Mouse (Mus musculus) Patski (cell line): ENCODE measurements around the gene Ccl11. TPM values are rescaled to one million over a fixed set of nuclear protein-coding genes. Genes with fewer than 3 reads are reported as not detected.
A peak's percentile ranks its signal among the peaks of the same experiment; 100 is the strongest.

Experiments
- ATAC-seq: fragments of 100-300 bp; one replicate; pipeline ENCODE4 v1.8.0; 2021
- CTCF ChIA-PET: fragments of 350-600 bp; sonication (Branson Sonifier 250); formaldehyde crosslinking; loops from one replicate; lab custom pipeline; 2022; ENCODE audit warnings: inconsistent platforms; lab: Charles Lee
- POLR2A ChIA-PET: fragments of 350-600 bp; sonication (Branson Sonifier 250); formaldehyde crosslinking; loops from one replicate; lab custom pipeline; 2022; ENCODE audit warnings: antibody characterized with exemption, inconsistent platforms; lab: Charles Lee
- DNase-seq: peaks from one replicate; pipeline ENCODE4 v3.0.0-alpha.2; 2011; ENCODE audit warnings: low read depth, low spot score
- H3K27me3 ChIP-seq: fragments of 371-371 bp; one replicate; pipeline ENCODE4 v1.5.1; 2021
- CTCF ChIP-seq: fragments of 100-300 bp; IDR thresholded peaks from one replicate; pipeline ENCODE4 v1.5.1; 2021
- in situ Hi-C: fragments of 300-500 bp; cut with MboI; formaldehyde crosslinking; loops from 3 replicates; pipeline ENCODE4 v1.11.1; 2018; ENCODE audit warnings: low pct_unique_long_range_greater_than_20kb, mixed read lengths
- polyA plus RNA-seq: library from polyadenylated mRNA; unstranded; gene quantifications from one replicate; pipeline ENCODE4 v1.2.3, GENCODE M21; 2021

The Ccl11 gene
- polyA plus RNA-seq, result not detected

DNA sequence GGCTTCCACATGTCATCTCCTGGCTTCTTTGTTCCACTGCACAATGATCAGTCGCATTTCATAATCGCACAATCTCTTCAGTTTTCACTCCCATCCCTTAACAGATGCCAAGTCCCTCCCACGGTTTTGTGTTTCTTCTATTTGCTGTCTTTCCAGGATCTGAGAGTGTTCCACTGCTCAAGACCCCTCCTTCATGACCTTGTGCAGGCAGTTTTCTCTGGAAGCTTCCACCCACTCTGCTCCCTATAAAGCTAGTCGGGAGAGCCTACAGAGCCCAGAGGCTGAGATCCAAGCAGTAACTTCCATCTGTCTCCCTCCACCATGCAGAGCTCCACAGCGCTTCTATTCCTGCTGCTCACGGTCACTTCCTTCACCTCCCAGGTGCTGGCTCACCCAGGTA, at the start of gene Ccl11:
Gene Ccl11 (plus strand): TSS at position 178 of the 400 bp plus-strand sequence.
- in situ Hi-C loops, result no loop called here
- TF ChIP-seq CTCF, result no peak
- ATAC-seq (no peak), DNase-seq (no peak)
- ChIA-PET POLR2A (no interaction called here), CTCF (interaction anchor here (0.9 to 1.3 kb wide), 2 partner anchors 10 to 18 kb away, joined by 3 to 4 read pairs; no protein-coding TSS in a partner anchor)
- H3K27me3 ChIP-seq, result peaks cover 17% of the 10 kb centered on the region

DNA sequence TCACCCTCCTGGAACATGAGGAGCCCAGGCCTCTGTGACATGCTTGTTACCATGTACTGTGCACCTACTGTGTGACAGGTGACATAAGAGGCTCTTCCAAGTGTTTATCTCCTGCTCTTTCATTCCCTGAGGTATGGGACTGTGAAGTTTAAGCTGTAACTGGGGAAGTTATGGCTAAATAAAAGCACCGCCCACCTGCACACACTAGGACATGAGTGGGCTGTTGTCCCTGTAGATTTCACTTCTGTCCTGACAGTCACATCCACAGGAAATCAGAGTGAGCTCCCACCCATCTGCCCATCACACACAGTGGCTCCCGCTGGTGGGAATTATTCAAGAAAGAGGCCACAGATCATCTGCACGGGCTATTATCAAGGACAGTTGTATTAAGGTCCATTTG, 47.5 kb upstream of the Ccl11 start:
- DNase-seq (no peak), ATAC-seq (no peak)
- no peak for TF ChIP-seq CTCF
- no peaks in the 10 kb centered on the region for H3K27me3 ChIP-seq
- POLR2A ChIA-PET, result no interaction called here
- CTCF ChIA-PET, result no interaction called here
- in situ Hi-C loops, result no loop called here

DNA sequence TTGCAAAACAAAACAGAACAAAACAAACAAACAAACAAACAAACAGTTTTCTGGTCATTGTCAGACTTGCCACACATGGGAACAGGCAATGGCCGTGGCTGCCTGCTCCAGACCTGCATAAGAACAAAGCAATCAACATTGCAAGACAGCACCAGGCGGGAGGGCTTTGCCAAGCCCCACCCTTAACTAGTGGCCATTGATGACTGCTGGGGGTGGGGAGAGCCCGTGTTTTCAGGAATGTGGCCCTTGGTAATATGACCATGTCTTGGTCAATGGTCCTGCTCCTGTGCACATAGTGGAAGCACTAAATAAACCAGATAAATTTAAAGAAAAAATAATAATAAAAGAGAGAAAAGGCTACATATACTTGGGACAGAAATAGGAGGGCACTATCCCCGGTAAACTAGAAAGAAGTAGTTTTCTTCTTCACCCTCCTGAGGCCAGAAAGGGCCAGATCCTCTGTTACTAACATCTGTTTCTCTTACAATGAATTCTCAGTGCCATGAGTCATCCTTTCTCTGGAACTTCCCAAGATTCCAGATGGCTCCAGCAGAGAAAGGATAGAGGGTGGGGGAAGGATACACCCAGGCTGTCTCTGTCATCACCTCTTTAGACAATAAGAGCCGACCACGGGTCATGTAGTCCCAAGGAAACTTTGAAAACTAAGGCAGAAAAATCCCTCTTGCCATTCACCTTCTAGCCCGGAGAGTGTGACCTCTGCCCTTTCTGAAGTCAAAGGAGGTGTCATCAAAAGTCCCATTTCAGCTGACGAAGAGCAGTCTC, 46.0 kb upstream of the Ccl11 start:
- DNase-seq (no peak), ATAC-seq (peak; percentile 63)
- in situ Hi-C loops, result no loop called here
- POLR2A ChIA-PET, result interaction anchor here (1.2 kb wide), 1 partner anchor 23 kb away, joined by 6 read pairs; the partner anchor contains the start of gene Ccl2
- CTCF ChIA-PET, result no interaction called here
- TF ChIP-seq CTCF, result no peak
- no peaks in the 10 kb centered on the region for H3K27me3 ChIP-seq

DNA sequence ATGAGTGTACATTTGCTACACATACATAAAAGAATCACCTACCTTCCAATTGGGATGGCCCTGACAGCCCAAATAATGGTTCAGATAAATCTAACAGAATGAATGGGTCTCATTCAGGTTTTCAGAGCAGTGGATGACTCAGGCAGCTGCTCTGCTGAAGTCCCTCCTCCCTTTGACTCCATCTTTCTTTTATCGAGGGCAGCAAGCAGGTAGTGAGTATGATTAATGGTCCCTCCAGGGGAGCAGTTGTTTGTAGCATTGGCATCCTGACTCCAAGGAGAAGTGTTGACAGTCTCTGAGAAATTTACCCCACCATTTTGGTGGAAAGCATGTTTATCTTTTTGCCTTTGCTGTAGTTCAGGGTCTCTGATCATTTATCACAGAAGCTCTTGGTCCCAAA, 43.9 kb upstream of the Ccl11 start:
- no peak for ATAC-seq
- in situ Hi-C loops, result no loop called here
- DNase-seq, result no peak
- CTCF ChIA-PET, result interaction anchor here (1.2 to 1.7 kb wide), 2 partner anchors 16 to 17 kb away, joined by 3 to 4 read pairs; no protein-coding TSS in a partner anchor
- POLR2A ChIA-PET, result no interaction called here
- TF ChIP-seq CTCF, result no peak
- no peaks in the 10 kb centered on the region for H3K27me3 ChIP-seq

DNA sequence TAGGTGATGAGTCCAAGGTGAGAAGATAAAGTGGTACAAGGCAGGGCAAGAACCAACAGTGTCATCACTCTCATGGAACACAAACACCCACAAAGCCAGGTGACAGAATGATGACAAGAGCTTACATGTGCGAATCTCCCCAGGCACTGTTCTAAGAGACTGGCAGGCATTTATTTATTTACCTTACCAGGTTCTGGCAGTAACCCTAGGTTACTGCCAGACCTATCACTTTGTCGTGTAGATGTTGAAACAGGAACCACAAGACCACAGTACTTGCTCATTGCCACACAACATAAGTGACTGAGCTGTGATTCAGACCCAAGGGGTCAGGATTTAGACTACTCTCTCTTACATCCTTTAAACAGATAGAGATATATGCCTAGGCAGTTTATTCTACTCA, 42.6 kb upstream of the Ccl11 start:
- ATAC-seq (peak; percentile 61), DNase-seq (no peak)
- no peak for TF ChIP-seq CTCF
- ChIA-PET CTCF (interaction anchor here (1.4 to 2.5 kb wide), 4 partner anchors 18 to 30 kb away, joined by 3 to 8 read pairs (median 4); partner anchors contain the start of genes Ccl7 and Gm17268), POLR2A (interaction anchor here (0.6 kb wide), 1 partner anchor 347 kb away, joined by 6 read pairs; no protein-coding TSS in a partner anchor)
- in situ Hi-C loops, result no loop called here
- no peaks in the 10 kb centered on the region for H3K27me3 ChIP-seq

DNA sequence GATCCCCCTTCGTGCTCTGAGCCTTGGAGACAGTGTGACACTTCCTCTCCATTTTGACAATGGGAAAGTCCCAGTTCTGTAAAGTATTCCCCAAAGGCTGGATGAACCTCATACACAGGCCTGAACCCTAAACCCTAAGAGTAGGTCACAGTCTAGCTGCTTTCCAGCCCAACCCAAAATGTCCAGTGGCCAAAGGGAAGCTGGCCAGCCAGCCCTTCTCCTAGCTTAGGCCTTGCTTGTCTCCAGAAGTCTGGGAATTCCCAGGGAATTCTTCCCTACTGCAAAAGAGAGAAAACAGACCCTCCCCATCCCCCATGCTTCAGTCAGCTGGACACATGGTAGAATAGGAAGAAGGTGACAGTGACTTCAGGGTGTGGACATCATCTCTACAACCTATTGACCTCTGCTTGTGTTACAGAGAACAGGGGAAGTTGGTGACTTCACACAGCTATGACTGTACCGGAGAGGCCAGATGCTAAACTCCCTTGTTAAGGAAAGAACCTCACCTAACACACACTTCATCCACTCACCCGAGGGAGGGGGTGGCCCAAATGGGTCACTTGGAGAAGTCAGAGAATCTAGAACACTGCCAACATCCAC, 41.3 kb upstream of the Ccl11 start:
- DNase-seq (no peak), ATAC-seq (no peak)
- CTCF ChIA-PET, result interaction anchor here (1.3 to 2.5 kb wide), 3 partner anchors 9 to 29 kb away, joined by 3 to 8 read pairs (median 3); partner anchors contain the start of genes Ccl7 and Gm17268
- in situ Hi-C loops, result no loop called here
- H3K27me3 ChIP-seq, result no peaks in the 10 kb centered on the region
- no peak for TF ChIP-seq CTCF
- POLR2A ChIA-PET, result no interaction called here

DNA sequence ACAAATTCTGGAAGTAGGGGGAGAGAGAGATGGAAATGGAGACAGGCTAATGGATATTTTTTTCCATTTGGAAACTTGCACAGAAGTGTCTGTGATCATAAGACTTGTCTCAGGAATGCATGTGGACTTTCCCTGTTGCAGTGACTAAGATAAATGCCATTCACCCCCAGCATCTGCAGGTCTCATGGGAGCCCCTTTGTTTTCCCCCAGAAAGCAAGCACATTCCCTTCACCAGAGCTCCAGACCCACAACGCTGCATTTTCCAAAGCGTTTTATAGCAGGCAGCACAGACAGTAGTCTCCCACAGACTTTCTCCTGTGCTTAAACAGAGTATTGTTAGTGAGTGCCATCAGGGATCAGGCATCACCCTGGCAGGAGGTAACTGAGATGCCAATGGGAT, 38.2 kb upstream of the Ccl11 start:
- POLR2A ChIA-PET, result interaction anchor here (1.2 to 1.8 kb wide), 2 partner anchors 15 to 16 kb away, joined by 7 read pairs; partner anchors contain the start of gene Ccl2

DNA sequence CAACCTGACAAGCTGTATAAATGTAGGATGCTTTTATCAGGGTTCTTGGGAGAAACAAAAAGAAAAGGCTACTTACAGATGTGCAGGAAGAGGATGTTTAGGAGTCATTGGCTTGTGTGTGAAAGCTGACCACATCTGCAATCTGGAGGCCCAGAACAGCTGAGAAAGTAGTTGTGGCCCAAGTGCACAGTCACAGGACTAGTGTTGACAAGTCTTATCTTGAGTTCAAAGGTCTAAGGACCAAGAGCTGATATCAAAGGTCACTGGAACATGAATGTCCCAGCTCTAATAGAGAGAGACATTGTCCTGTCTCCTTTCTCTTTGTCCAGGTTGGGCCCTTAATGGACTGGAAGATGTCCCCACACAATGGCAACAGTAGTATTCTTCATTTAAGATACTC, 37.8 kb upstream of the Ccl11 start:
- ATAC-seq (no peak), DNase-seq (no peak)
- ChIA-PET POLR2A (interaction anchor here (0.6 to 1.8 kb wide), 3 partner anchors 16 to 23 kb away, joined by 5 to 7 read pairs (median 7); partner anchors contain the start of gene Ccl2), CTCF (interaction anchor here (1.0 to 1.7 kb wide), 4 partner anchors 11 to 155 kb away, joined by 3 to 8 read pairs (median 4); no protein-coding TSS in a partner anchor)
- no peaks in the 10 kb centered on the region for H3K27me3 ChIP-seq
- TF ChIP-seq CTCF, result no peak
- in situ Hi-C loops, result no loop called here

More for the DNA sequence above, 38.2 kb upstream of the Ccl11 start:
- no peak for TF ChIP-seq CTCF
- peak; percentile 61 for ATAC-seq
- in situ Hi-C loops, result no loop called here
- DNase-seq, result no peak
- CTCF ChIA-PET, result interaction anchor here (1.0 to 1.7 kb wide), 3 partner anchors 11 to 13 kb away, joined by 4 to 8 read pairs (median 5); no protein-coding TSS in a partner anchor
- H3K27me3 ChIP-seq, result no peaks in the 10 kb centered on the region

DNA sequence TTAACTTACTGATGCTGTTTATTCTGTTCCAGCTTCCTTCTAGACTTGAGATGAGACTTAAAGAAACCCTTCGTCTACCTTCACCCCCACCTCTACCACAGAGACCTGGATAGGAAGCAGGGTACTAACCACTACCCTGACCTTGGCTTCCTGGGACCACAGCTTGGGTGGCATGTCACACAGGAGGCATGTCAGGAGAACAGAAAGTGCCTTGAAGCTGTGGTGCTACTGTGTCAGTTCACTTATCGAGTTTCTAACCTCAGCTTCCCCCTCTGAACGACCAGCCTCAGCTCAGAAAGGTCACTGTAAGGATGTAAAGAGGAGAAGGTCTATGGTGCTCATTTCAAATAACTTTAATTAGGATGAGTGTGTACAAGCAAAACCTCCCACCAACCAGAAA, 36.2 kb upstream of the Ccl11 start:
- no peaks in the 10 kb centered on the region for H3K27me3 ChIP-seq
- no peak for TF ChIP-seq CTCF
- POLR2A ChIA-PET, result interaction anchor here (2.0 kb wide), 1 partner anchor 15 kb away, joined by 5 read pairs; no protein-coding TSS in a partner anchor
- DNase-seq (no peak), ATAC-seq (no peak)
- CTCF ChIA-PET, result interaction anchor here (1.1 to 1.6 kb wide), 2 partner anchors 12 to 19 kb away, joined by 3 to 8 read pairs; no protein-coding TSS in a partner anchor
- in situ Hi-C loops, result no loop called here

DNA sequence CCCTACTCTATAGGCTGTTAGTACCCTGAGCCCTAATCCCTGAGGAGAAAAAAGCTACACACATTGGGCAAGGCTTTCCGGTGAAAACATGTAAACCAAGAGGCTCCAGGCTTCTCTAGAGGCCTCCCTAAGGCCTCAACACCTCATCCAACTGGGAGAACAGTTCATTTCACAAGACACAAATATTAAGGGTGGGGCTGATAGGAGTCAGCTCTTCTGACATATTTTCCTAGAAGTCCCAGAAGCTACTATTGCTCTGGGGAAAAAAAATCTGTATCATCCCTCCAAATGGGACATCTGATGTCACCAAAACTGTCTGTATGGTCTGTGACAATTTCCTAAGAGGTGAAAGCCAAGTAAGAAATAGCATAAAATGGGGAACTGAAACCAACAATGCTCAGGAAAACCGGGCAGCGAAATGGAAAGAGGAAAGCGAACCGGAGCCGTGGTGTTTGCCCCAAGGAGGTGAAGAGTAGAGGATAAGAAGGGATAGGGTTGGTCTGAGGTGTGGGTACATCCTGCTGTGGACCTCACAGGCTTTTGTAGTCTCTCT, 35.0 kb upstream of the Ccl11 start:
- ChIA-PET POLR2A (no interaction called here), CTCF (interaction anchor here (0.9 to 1.6 kb wide), 3 partner anchors 11 to 26 kb away, joined by 3 to 8 read pairs (median 4); no protein-coding TSS in a partner anchor)
- ATAC-seq (no peak), DNase-seq (no peak)
- in situ Hi-C loops, result no loop called here
- no peak for TF ChIP-seq CTCF
- H3K27me3 ChIP-seq, result no peaks in the 10 kb centered on the region
